Comparison of ENCODE assay signal across 8 mouse cellular contexts in the genomic region with DNA sequence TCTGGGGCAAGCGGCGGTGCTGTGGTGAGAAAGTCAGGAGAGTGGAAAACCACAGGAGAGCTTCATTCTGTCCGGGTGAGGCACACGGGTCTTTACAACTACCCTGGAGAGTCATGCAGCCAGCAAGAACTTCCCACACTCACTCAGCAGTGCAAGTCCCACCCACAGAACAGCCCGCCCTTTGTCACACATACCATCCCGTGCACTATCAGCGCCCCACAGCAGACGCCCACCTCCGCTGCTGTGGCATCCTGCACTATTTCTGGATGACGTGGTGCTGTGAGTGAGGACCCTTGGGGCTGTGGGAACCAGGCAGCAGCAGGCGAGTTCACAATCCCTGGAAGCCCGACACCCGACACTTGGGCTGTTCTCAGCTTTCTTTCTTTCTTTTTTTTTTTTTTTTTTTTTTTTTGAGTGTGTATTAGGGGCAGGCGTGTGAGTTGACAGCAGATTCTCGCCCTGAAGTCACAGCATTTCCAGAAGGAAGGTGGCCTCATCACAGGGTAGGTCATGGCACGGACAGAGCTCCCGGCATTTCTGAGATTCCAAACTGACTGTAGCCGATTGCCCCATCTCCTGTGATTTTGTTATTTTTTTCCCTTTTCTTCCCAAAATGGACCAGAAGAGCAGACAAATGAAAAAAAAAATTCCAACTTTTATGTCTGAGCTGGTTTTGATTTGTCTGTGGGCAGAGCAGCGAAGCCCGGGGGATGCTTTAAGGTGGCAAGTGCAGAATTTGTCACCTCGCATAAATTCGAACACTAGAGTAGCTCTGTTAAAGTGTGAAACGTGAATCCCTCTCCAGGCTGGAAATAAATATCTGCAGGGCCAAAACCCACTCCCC. TPM values are rescaled to one million over a fixed set of nuclear protein-coding genes. Genes with fewer than 3 reads are reported as not detected.
DNase-seq lines count a peak whose midpoint lies in the region; ATAC-seq lines count a peak whose summit lies in the region.

No protein-coding gene starts in this region.

- H3K4me2 ChIP-seq in kidney, embryonic 14.5 days (replicated peaks; ENCODE audit: low read depth, low read length) = peak overlapping the region; percentile 47
- H3K4me2 ChIP-seq in embryonic facial prominence, embryonic 11.5 days (ENCODE audit: low read depth, low read length) = peak overlapping the region; percentile 22
- H3K4me2 ChIP-seq in intestine, embryonic 14.5 days (ENCODE audit: low read length) = peak overlapping the region; percentile 45
- H3K4me2 ChIP-seq in midbrain, embryonic 15.5 days = peak overlapping the region; percentile 13; the same call in 1 of the 2 replicates

- no peak overlapping the region for H3K27ac ChIP-seq in kidney, embryonic 14.5 days (ENCODE audit: low read depth, low read length)
- H3K27ac ChIP-seq in embryonic facial prominence, embryonic 11.5 days (replicated peaks; ENCODE audit: low read depth, low read length) = no peak overlapping the region
- H3K27ac ChIP-seq in intestine, embryonic 14.5 days (ENCODE audit: low read depth) = no peak overlapping the region
- H3K27ac ChIP-seq in midbrain, embryonic 15.5 days = no peak overlapping the region

- no peaks in the 10 kb centered on the region for H3K36me3 ChIP-seq in kidney, embryonic 14.5 days (ENCODE audit: control insufficient read depth, insufficient read depth, low read length)
- no peaks in the 10 kb centered on the region for H3K36me3 ChIP-seq in embryonic facial prominence, embryonic 11.5 days (replicated peaks; ENCODE audit: control insufficient read depth, insufficient read depth, low read depth, low read length)
- H3K36me3 ChIP-seq in intestine, embryonic 14.5 days (ENCODE audit: control insufficient read depth, insufficient read depth, low read length) = no peaks in the 10 kb centered on the region
- H3K36me3 ChIP-seq in midbrain, embryonic 15.5 days (replicated peaks) = no peaks in the 10 kb centered on the region

- peak; percentile 67 for ATAC-seq in kidney, embryonic 14.5 days (ENCODE audit: low FRiP score, low TSS enrichment)
- peak; percentile 37 for ATAC-seq in embryonic facial prominence, embryonic 11.5 days (replicated peaks; ENCODE audit: insufficient number of reproducible peaks, low FRiP score, low TSS enrichment, low read depth)
- ATAC-seq in intestine, embryonic 14.5 days (replicated peaks; ENCODE audit: low FRiP score, low TSS enrichment, low read depth) = no peak
- ATAC-seq in midbrain, embryonic 15.5 days (replicated peaks) = no peak
- ATAC-seq in activated CD4-positive, CD25-positive, alpha-beta regulatory T cell, adult 4 months = no peak

- H3K4me1 ChIP-seq in kidney, embryonic 14.5 days (ENCODE audit: control insufficient read depth, insufficient read depth, low read length) = peaks cover 18% of the 10 kb centered on the region
- peaks cover 5% of the 10 kb centered on the region for H3K4me1 ChIP-seq in embryonic facial prominence, embryonic 11.5 days (ENCODE audit: control insufficient read depth, insufficient read depth, low read length)
- H3K4me1 ChIP-seq in intestine, embryonic 14.5 days (replicated peaks; ENCODE audit: control insufficient read depth, insufficient read depth, low read length) = peaks cover 16% of the 10 kb centered on the region
- H3K4me1 ChIP-seq in midbrain, embryonic 15.5 days = no peaks in the 10 kb centered on the region

- H3K9ac ChIP-seq in kidney, embryonic 14.5 days (ENCODE audit: low read depth, low read length) = no peak overlapping the region
- H3K9ac ChIP-seq in embryonic facial prominence, embryonic 11.5 days (replicated peaks; ENCODE audit: low read length) = no peak overlapping the region; the same call in 1 of the 2 replicates
- peak overlapping the region; percentile 22; the same call in 1 of the 2 replicates for H3K9ac ChIP-seq in intestine, embryonic 14.5 days (ENCODE audit: low read length)
- no peak overlapping the region for H3K9ac ChIP-seq in midbrain, embryonic 15.5 days

- no peaks in the 10 kb centered on the region for H3K27me3 ChIP-seq in kidney, embryonic 14.5 days (ENCODE audit: control insufficient read depth, insufficient read depth, low read length)
- H3K27me3 ChIP-seq in embryonic facial prominence, embryonic 11.5 days (ENCODE audit: control insufficient read depth, insufficient read depth, low read length) = no peaks in the 10 kb centered on the region
- H3K27me3 ChIP-seq in intestine, embryonic 14.5 days (replicated peaks; ENCODE audit: control insufficient read depth, insufficient read depth, low read length) = 0 out of 2 replicates have a peak, but pooled peaks cover 2% of the 10 kb centered on the region
- no peaks in the 10 kb centered on the region for H3K27me3 ChIP-seq in midbrain, embryonic 15.5 days (replicated peaks)

- 0 out of 2 replicates have a peak, but pooled peaks cover 8% of the 10 kb centered on the region for H3K9me3 ChIP-seq in kidney, embryonic 14.5 days (ENCODE audit: control insufficient read depth, low read length)
- H3K9me3 ChIP-seq in embryonic facial prominence, embryonic 11.5 days (replicated peaks; ENCODE audit: control insufficient read depth, low read length) = no peaks in the 10 kb centered on the region
- peaks cover 5% of the 10 kb centered on the region for H3K9me3 ChIP-seq in intestine, embryonic 14.5 days (ENCODE audit: control insufficient read depth, low read length)
- 0 out of 2 replicates have a peak, but pooled peaks cover 4% of the 10 kb centered on the region for H3K9me3 ChIP-seq in midbrain, embryonic 15.5 days

- peak overlapping the region; percentile 25 for H3K4me3 ChIP-seq in kidney, embryonic 14.5 days (ENCODE audit: low read length)
- no peak overlapping the region for H3K4me3 ChIP-seq in embryonic facial prominence, embryonic 11.5 days (ENCODE audit: low read depth, low read length)
- no peak overlapping the region; the same call in 1 of the 2 replicates for H3K4me3 ChIP-seq in intestine, embryonic 14.5 days (ENCODE audit: low read depth, low read length)
- no peak overlapping the region for H3K4me3 ChIP-seq in midbrain, embryonic 15.5 days

- no peak for DNase-seq in kidney, adult 9 months
- DNase-seq in embryonic facial prominence, embryonic 11.5 days (ENCODE audit: low spot score) = peak; percentile 59
- DNase-seq in intestine, embryonic 14.5 days (ENCODE audit: low spot score) = peak; percentile 62
- no peak for DNase-seq in cerebellum, postnatal 36 days
- no peak for DNase-seq in urinary bladder, postnatal 10 days (ENCODE audit: low spot score)

- 13% methylated on average over 23 of the region's 23 CpGs for WGBS in kidney, embryonic 14.5 days
- WGBS in embryonic facial prominence, embryonic 11.5 days = 29% methylated on average over 23 of the region's 23 CpGs
- WGBS in intestine, embryonic 14.5 days = 25% methylated on average over 23 of the region's 23 CpGs
- 49% methylated on average over 23 of the region's 23 CpGs for WGBS in midbrain, embryonic 15.5 days

RNA-seq across cellular contexts. Expression of a gene that starts 31.5 kb away (rescaled TPM):
- 5.1 and 7.3 TPM in 2 replicates for polyA plus RNA-seq in kidney, embryonic 14.5 days (2014; fragmentation: Nextera tagmentation; extraction: Ambion mirVana)
- 3.6 and 4.4 TPM in 2 replicates for polyA plus RNA-seq in embryonic facial prominence, embryonic 11.5 days (2014; fragmentation: Nextera tagmentation; extraction: Ambion mirVana)
- 3.8 and 5.7 TPM in 2 replicates for polyA plus RNA-seq in intestine, embryonic 14.5 days (2014; fragmentation: Nextera tagmentation; extraction: Ambion mirVana)
- polyA plus RNA-seq in midbrain, embryonic 15.5 days (2015; fragmentation: Nextera tagmentation; extraction: Ambion mirVana) = 18.1 and 18.2 TPM in 2 replicates
- polyA plus RNA-seq in activated CD4-positive, CD25-positive, alpha-beta regulatory T cell, adult 4 months (2017; shearing (Covaris generic)) = 1 to 10 TPM in 1 of 2 experiments, under 1 TPM in 1; 0.71 to 1.0 TPM

Comparison
In these comparisons a context has a peak if more than half of its experiments do, and no peak if none do; other contexts are left out.
1. ATAC-seq: peak in kidney, embryonic 14.5 days (single experiment) and embryonic facial prominence, embryonic 11.5 days (single experiment); none in intestine, embryonic 14.5 days (single experiment), midbrain, embryonic 15.5 days (single experiment) and activated CD4-positive, CD25-positive, alpha-beta regulatory T cell, adult 4 months (single experiment).
2. DNase-seq: peak in embryonic facial prominence, embryonic 11.5 days (single experiment) and intestine, embryonic 14.5 days (single experiment); none in kidney, adult 9 months (single experiment), cerebellum, postnatal 36 days (0 of 2) and urinary bladder, postnatal 10 days (single experiment).
3. Peak in every context shown above with its lines, with median percentiles within 50 percentile points of each other: H3K4me2 ChIP-seq.